Mouse (Mus musculus) natural killer cell, adult 2 months (primary cell): ENCODE results near the gene Fam216b.

ENCODE experiments used
- DNase-seq, 2 experiments: peaks; one replicate each; pipeline ENCODE4 v3.0.0; 2022; ENCODE audit warnings: low spot score in 2 of 2

Gene Fam216b

DNA sequence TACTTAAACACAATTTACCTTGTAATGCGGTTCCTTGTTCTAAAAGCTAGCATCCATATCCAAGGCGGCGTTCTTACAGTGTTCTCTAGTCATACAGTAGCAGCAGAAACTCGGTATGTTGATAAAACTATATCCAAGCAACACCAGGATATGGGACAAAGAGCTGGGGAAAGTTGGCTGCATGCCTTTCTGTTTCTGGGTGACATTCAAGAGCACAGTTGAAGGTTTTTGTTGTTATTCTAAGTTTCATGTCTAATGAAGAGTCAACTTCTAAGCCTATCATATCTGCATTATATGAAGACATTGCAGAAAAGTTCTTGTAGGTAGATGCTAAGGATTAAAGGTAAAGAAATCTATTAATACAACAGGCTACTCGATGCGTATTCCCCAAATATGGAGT lies at the start of gene Fam216b:
Gene Fam216b (minus strand): TSS at position 101 of the 400 bp plus-strand sequence.
- no peak for DNase-seq

DNA sequence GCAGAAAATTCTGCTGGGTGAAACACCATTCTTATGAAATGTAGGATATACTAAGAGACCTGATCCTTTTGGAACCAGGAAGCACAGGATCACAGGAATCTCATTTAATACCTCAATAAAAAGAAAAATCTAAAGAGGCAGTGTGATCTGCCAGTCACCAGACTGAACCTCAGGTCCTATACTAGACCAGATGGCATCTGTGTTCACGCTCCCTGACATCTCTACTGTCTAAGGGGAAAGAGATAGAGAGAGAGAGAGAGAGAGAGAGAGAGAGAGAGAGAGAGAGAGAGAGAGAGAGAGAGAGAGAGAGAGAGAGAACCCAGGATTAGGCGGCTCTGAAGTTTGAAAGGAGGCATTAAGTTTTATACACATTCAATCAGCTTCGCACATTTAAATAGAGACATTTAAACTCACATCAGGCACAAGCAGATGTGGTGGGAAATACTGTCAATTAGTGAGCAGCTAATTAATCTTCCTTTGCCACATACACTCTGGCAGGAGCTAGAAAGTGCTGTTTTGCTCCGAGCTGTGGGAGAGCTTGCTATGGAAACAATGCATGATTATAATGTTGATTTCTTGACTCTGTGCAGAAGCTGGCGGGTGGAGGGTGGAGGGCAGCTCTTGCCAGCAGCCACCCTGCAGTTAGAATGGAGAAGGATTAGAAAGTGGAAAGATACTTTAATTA lies 43.7 kb upstream of the Fam216b start:
- DNase-seq = no peak

DNA sequence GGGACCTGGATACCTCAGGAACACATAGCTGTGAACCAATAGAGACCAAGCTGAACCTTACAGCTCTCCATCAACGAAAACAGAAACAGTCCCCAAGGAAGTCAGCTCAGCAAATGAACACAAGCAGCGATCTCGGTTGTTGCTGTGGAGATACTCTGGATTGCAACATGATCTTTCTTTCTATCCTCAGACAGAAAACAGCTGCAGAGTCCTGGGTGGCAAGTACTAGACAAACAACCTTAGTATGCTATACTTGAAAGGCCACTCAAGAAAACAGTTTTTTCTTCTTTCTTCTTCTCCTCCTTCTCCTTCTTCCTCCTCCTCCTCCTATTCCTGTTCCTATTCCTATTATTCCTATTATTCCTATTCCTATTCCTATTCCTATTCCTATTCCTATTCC lies 37.9 kb upstream of the Fam216b start:
- no peak for DNase-seq

DNA sequence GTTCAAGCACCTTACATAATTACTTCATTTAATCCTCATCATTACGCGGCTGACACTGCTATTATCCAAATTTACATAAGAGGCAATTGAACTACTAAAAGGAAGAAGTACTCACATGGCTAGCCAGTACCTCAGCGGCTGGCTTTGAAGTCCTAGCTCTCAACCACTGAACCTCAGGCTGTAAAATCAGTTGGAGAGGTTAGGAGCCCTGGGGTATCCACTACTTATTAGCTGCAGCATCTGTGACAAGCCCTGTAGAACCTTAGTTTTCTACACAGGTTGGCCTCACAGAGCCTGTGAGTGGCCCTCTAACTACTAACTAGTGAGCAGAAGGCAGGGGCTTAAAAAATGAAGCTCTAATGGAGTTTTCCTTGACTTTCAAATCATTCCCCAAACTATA lies 31.5 kb upstream of the Fam216b start:
- DNase-seq = no peak

DNA sequence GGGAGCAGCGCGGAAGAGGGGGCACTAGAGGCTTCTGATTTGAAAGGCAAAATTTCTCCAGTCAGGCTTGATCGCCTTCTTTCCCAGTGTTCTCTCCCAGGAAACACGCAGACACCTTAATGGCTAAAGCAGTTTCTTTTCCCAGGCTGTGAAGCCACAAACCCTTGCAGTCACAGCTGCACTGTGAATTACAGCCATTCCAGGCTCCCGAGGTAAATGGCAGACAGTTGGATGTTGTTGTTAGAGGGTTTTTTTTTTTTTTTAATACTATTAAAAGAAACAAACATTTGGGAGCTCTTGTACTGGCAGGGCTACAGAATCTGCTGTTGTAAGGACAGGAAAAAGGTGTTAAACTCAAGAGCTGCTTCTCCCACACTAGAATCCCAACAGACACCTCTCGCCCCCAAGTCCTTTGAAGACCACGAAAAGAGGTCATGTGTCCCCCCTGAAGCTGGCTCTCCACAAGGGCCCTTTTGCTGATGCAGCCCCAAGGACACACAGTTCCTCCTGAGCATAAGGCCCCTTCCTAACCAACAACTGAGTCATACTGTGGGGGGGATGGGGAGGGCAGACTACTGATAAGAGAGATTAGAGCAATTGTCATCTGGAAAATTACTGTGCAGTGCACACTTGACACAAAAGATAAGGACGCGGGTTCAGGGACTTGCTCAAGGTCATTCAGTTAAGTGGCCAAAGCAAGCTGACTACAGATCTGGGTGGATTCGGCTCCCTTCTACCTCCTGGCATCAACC lies 30.8 kb upstream of the Fam216b start:
- no peak for DNase-seq

DNA sequence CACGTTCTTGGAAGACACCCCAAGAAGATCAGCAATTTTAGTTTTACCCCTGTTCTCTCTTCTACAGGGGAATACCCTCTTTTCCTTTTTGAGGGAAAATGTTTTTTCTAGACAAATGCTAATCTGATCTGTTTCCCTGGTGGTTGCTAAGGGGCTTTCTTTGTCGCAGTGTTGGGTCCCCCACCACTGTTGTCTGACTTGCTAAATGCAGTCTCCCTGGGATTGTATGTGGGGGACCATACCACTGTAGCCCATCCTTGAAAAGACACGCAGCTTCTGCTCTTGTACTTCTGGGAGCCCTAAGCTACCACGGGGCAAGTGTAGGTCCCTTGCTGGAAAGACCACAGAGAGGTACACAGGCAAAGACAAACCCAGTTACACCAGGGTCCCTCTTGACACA lies 28.9 kb upstream of the Fam216b start:
- DNase-seq = no peak

DNA sequence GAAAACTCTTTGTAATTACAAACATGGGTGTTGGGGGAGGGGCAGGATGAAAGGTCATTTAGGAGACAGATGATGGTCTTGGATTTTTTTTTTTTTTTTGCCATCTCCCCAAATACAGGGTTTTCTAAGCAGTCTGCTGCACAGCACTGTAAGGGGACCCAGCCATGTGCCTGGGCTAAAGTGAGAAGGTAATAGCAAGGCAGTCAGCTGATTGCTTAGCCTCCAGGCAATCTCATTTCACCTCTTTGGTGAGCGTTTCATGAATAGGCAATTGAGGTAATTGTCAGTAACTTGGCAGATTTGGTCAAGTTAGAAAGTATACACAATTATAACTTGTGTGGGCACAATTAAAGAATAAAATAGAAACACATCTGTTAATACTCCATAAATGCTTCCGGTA lies 28.5 kb upstream of the Fam216b start:
- no peak for DNase-seq

DNA sequence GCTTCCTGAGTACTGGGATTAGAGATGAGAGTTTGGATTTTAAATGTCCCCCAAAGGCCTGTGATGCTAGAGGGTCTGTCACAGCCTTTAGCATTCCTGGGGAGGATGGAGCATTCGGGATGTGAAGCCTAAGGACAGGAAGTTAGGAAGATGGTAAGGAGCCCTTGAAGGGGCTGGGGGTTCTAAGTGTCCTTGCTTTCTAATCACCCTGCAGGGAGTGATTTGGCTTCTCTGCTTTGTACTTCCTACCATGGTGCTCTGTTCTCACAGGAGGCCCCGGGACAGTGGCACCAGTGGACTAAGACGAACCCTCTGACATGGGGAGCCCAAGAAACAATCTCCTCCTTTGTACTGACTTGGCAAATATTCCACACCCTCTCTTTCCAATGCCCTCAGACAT lies 23.7 kb upstream of the Fam216b start:
- no peak for DNase-seq

DNA sequence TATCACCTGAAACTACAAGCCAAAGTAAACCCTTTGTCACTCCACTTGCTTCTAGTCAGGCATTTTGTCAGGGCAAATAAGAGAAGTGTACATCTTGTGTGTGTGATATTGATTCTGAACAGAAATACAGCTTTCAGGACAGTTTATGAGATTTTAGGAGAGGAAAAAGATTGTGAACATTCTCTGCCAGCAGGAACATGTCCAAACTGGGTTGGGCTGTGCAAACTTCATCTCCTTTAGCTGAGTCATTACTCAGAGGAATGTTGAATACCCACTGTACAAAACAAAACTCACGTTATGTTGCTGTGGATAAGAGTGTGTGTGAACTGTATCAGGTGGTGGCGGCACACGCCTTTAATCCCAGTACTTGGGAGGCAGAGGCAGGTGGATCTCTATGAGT lies 22.1 kb upstream of the Fam216b start:
- no peak for DNase-seq

DNA sequence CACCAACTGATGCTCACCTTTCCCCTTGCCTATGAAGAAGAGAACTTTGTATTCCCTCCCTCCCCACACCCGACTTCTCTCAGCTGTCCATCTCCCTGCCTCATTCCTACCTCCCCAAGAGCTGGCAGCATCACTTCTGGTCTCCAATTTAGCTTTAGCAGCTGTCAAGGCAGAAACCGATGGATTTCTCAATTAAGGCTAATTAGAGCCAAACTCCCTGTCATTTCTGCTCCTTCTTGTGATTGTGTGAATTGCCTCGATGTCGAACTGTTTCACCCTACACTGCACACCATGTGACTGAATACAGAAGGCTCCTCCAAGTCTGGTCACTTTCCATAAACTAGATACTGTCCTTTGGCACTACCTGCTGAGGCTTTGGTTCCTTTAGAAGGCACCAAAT lies 20.6 kb upstream of the Fam216b start:
- DNase-seq = no peak

DNA sequence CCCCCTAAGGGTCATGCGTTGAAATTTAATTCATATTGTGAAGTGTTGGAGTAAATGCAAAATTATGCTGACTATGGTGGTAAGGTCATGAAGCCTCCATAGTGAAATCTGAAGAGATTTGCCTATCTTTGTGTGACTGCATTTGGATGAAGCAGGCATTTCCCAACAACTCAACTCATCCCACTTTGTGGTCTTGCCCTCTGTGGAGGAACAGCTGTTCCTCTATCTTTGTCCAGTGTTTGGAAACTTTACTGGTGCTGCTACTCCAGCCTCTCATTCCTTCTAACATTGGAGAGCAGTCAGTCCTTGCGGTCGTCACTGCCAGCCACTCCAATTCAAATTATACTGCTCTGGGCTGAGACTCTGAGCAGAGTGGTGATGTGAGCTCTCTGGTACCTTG lies 19.6 kb upstream of the Fam216b start:
- DNase-seq = no peak

DNA sequence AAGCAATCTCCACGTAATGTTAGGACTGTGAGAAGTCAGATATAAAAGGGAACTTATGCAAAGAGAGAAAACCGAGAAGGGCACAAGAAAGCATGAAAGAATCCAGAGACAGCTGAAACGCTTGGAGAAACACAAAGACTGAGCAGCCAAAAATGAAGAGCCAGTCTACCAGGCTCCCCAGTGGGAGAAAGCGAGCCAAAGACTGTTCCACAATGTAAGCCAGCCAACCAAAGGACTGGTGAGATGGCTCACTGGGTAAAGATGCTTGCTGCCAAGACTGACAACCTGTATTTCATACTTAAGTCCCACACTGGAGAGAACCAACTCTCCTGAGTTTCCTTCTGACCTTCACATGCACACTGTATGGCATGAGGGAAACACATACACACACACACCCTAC lies 784 bp upstream of the Fam216b start:
- DNase-seq = no peak

DNA sequence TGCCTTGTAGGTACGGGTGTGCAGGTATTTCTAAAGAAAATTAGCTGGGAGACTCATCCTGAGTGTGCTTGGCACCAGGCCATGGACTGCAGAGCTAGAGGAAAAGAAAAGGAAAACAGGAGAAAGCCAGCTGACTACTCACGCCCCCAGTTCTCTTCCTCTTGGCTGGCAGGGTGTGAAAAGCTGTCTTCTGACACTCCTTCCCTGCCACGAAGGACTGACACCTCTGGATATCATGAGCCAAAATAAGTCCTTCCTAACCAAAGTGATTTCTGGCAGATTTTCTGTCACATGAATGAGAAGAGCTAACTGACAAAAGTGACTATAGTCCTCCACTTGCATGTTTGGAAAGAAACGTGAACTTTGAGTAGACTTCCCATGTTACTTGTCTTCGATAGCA lies 5.3 kb downstream of the Fam216b start:
- no peak for DNase-seq

DNA sequence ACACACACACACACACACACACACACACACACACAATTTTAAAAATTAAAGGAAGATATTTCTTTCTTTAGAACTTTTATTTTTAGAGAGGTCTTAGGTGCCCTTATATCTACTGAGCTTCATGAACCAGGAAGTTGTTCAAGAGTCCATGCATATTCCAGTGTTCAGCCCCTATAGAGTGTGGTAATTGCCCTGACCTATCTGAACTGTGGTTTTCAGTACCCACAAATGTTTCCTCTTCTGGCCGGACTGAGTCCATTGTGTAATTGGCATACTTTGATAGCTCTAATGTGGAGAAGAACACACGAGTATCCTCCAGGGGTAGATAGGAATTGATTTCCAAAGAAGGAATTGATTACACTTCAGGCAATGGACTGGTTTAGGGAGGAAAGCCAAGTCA lies 11.3 kb downstream of the Fam216b start:
- DNase-seq = no peak

DNA sequence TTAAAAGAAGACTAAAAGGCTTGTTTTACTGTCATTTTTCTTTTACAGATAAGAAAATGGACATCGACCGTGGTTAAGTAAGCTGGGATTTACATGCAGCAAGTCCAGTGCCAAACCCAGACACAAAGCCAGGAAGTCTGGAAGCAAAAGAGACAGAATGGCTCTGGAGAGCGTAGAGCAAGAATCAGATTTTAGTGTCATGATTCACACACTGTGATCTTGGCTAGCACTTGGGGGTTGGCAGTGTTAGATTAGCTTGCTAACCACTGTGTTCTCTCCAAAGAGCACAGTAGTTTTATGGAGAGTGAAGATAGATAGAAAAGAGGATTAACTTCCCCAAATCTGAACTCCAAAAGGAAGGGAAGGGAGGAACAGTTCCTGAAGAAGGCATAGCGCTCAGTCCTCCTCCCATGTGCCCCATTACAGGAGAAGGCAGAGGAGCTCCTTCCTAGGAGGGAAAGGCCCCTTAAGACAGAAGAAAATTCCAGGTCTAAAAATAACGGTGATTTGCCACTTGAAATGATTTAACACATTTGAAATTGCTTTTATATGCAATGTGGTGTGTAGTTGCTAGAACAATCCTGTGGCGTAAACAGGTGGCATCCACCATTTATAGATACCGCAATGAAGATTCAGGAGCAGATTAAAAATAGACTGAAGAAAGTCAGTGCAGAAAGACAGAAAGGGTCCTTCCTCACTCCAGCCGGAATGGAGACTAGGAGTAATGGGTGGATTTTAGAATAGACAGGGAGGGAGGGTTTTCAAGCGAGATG lies 22.7 kb downstream of the Fam216b start:
- DNase-seq = no peak

DNA sequence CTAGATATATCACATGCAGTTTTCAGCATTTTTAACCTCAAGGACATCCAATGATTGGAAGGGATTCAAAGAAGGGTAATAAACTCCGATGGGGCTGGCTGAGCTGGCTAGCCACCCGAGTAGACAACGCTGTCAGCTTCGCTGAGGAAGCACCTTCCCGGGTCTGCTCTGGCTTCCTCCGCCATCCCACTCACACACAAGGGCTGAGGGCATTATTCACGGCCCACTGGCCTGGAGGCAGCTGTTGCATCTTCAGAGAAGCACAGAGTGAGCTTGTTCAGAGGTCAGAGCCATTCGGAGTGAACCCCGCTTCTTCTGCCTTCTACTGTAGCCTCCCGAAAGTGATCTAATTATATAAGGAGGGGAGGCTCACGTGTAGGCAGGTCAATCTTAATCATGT lies 26.3 kb downstream of the Fam216b start:
- DNase-seq = no peak

DNA sequence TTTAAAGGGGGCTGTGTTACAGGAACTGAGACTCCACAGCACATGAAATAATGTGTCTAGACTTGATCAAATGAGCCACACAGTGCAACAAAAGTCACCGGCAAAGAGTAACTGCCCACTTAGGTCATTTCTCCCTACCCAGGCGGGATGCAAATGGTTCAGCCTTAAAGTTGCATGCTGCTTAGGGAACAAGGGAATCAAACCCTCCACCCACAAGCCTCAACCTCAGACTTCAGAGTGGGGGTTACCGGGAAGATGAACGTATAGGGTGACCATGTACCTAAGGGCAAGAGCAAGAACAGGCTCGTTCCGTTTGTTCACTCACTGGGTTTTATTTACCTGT lies 28.2 kb downstream of the Fam216b start:
- no peak for DNase-seq

DNA sequence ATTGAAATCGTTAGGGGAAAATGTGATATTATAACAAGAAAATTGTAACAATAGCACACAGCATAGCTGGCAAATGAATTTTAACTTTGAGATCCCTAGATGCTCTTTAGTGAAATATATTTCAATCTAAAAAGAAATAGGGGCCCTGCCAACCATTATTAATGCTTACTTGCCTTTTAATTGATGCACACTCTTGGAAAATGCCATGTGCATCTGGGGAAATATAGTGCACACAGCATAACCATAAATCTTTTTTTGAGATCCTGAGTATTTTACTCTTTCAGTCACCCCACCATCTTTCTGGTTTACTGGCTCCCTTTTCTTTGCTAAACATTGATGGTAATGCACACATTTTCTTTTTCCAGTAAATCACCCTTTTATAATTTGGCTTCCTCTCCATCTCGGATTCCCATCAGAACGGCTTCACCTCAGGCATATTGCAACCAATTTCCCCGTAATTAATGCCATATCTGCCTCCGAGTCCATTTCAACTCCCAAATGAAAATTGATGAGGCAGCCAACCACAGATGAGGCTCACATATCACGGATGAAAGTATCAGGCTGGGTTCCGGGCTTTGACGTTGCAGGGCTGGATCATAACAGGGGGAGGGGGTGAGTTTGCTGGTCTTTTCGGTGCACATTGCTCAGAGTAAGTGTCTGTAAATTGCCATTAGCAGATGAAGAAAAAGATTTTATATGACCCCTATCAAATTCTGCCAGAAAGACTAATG lies 28.8 kb downstream of the Fam216b start:
- DNase-seq = no peak

DNA sequence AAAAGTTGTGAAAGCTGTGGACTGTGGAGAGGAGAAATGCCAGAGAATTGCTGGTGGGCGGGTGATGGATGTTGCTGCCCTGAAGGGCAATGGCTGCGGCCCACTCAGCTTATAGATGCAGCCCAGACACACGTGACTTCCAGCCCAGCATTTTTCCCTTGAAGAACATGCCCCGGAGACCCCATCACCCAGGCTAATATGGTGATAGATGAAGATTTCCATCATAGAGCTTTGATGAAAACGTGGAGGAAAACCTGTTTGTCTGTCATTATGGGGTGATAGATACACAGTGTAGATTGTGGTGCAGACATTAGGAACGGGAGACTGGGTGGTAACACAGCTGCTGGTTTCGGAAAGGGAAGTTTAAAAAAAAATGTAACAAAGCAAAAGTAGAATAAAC lies 31.4 kb downstream of the Fam216b start:
- no peak for DNase-seq

DNA sequence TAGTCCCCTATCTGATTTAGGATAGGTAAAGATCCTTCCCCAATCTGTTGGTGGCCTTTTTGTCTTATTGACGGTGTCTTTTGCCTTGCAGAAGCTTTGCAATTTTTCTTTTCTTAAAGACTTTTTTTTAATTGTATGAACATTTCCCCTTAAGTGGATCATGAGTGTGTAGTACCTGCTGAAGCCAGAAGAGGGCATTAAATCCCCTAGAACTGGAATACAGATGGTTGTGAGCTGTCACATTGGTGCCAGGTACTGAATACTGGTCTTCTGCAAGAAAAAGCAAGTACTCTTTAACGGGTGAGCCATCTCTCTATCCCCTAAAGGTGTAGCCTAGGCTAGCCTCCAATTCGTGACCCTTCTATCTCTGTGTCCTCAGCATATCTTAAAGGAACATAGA lies 32.4 kb downstream of the Fam216b start:
- DNase-seq = no peak

DNA sequence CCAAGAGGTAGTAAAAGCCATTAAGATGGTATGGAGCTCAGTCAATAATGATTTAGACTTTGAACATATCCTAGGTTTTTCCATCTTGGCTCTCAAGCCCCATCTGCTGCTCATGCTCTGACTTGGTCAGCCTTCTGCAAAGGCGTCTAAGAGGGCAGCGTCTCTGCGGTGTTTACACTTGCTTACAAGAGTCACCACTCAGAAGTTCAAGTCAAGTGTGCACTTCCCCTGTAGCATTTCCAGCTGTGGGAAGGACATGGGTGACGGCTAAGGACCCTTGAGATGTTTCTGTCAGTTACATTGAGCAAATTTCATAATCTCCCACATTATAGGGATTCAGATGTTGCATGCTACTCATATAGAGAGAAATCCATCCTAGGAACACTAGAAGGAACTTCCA lies 40.1 kb downstream of the Fam216b start:
- DNase-seq = no peak

DNA sequence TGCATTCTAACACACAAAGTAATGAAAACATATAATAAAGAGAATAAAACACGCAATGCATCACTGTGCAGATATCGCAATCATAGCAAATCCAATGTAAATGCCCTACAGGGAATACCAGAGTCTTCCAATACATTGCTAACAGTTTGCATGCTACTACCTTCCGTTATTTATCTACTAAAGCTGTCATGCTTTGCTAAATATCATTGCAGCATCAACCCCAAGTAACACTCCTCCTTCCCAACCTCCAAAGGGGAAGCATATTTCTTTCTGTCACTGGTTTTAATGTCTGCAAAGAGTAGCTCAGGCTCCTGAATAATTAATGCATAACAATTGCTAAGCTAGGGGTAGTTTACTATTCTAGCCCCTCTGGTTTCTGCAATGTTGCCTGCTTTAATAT lies 40.5 kb downstream of the Fam216b start:
- DNase-seq = no peak
